Mouse (Mus musculus): ENCODE measurements around the gene Scrn3.

GRCm38 (mm10) chr2:73319218-73319617 is 6.8 kb downstream of the Scrn3 start:
- TF ChIP-seq CTCF (IDR thresholded peaks at IDR 0.05; ENCODE audit: borderline replicate concordance, insufficient read depth, low read depth, low read length) = no peak
- TF ChIP-seq POLR2A (IDR thresholded peaks at IDR 0.05; ENCODE audit: borderline replicate concordance, insufficient read depth, low read length) = no peak

Measured in cerebellum, adult 2 months (tissue).